Mouse (Mus musculus) limb, embryonic 11.5 days (tissue): ENCODE data around the gene Fam196a. TPM values are rescaled to one million over a fixed set of nuclear protein-coding genes. Genes with fewer than 3 reads are reported as not detected.

ENCODE experiments used
- ATAC-seq: fragments of 200-750 bp; cut with Nextera tagmentation; 2 replicates; pipeline ENCODE4 v1.8.0; 2017; ENCODE audit warnings: low read depth; ENCODE audit not compliant: insufficient number of reproducible peaks, low FRiP score, low TSS enrichment
- DNase-seq: peaks from one replicate; pipeline ENCODE4 v3.0.0-alpha.2; 2015; ENCODE audit warnings: low spot score
- H3K27ac ChIP-seq: fragments of 300-500 bp; sonication (generic); replicated peaks from 2 replicates; pipeline ENCODE4 v1.5.1; 2014; ENCODE audit warnings: low read depth, mild to moderate bottlenecking, low read length
- H3K27me3 ChIP-seq: fragments of 300-500 bp; sonication (generic); 2 replicates; pipeline ENCODE4 v1.6.1; 2014; ENCODE audit warnings: mild to moderate bottlenecking, low read length, mixed read lengths; ENCODE audit not compliant: control insufficient read depth, insufficient read depth
- H3K36me3 ChIP-seq: fragments of 300-500 bp; sonication (generic); 2 replicates; pipeline ENCODE4 v1.6.1; 2014; ENCODE audit warnings: mild to moderate bottlenecking, low read length, moderate library complexity, mixed read lengths; ENCODE audit not compliant: control insufficient read depth, insufficient read depth
- H3K4me1 ChIP-seq: fragments of 300-500 bp; sonication (generic); 2 replicates; pipeline ENCODE4 v1.6.1; 2014; ENCODE audit warnings: low read length, mixed read lengths; ENCODE audit not compliant: control insufficient read depth, insufficient read depth
- H3K4me2 ChIP-seq: fragments of 300-500 bp; sonication (generic); 2 replicates; pipeline ENCODE4 v1.6.1; 2014; ENCODE audit warnings: low read depth, mild to moderate bottlenecking, moderate library complexity; ENCODE audit not compliant: severe bottlenecking
- H3K4me3 ChIP-seq: fragments of 300-500 bp; sonication (generic); 2 replicates; pipeline ENCODE4 v1.5.1; 2014; ENCODE audit warnings: low read depth, low read length
- H3K9ac ChIP-seq: fragments of 300-500 bp; sonication (generic); 2 replicates; pipeline ENCODE4 v1.6.1; 2014; ENCODE audit warnings: mild to moderate bottlenecking, low read length
- H3K9me3 ChIP-seq: fragments of 300-500 bp; sonication (generic); 2 replicates; pipeline ENCODE4 v1.6.1; 2016; ENCODE audit warnings: low read length; ENCODE audit not compliant: control insufficient read depth
- WGBS: fragments of 180-500 bp; shearing (Covaris S2); extraction: QIAGEN DNeasy Blood & Tissue Kit; methylation state at CpG from one replicate; pipeline ENCODE4 v1.1.7; 2014; 5-methylcytosine and 5-hydroxymethylcytosine counted together
- polyA plus RNA-seq: library from polyadenylated mRNA; unstranded; fragments of >200 nt; fragmentation: Nextera tagmentation; extraction: Ambion mirVana; gene quantifications from 2 replicates; pipeline ENCODE4 v1.2.1, GENCODE M21; 2014

Gene Fam196a
- polyA plus RNA-seq, 1 experiment from 2014 or later, result 3.2 TPM

GRCm38 (mm10) chr7:134878985-134879384 lies 59.2 kb downstream of the Fam196a start:
- Histone ChIP-seq H3K4me2 (no peak overlapping the region), H3K27ac (no peak overlapping the region), H3K36me3 (0 out of 2 replicates have a peak, but pooled peaks cover 2% of the 10 kb centered on the region), H3K27me3 (no peaks in the 10 kb centered on the region), H3K9ac (no peak overlapping the region), H3K9me3 (no peaks in the 10 kb centered on the region), H3K4me1 (no peaks in the 10 kb centered on the region), H3K4me3 (no peak overlapping the region)
- ATAC-seq (no peak), DNase-seq (no peak)
- 82% methylated on average over 6 of the region's 6 CpGs for WGBS

- no peaks in the 10 kb centered on the region for H3K9me3 ChIP-seq
- no peak overlapping the region for H3K9ac ChIP-seq
- ATAC-seq, result no peak
- no peaks in the 10 kb centered on the region for H3K27me3 ChIP-seq
- no peaks in the 10 kb centered on the region for H3K4me1 ChIP-seq
- H3K4me3 ChIP-seq, result no peak overlapping the region
- no peak for DNase-seq
- H3K36me3 ChIP-seq, result 0 out of 2 replicates have a peak, but pooled peaks cover 2% of the 10 kb centered on the region
- WGBS, result 87% methylated on average over 7 of the region's 7 CpGs
- H3K4me2 ChIP-seq, result no peak overlapping the region
- H3K27ac ChIP-seq, result no peak overlapping the region
Observed at GRCm38 (mm10) chr7:134872981-134873380, 65.2 kb downstream of the Fam196a start.

GRCm38 (mm10) chr7:134872511-134872910 lies 65.7 kb downstream of the Fam196a start:
- H3K27me3 ChIP-seq, result no peaks in the 10 kb centered on the region
- no peak overlapping the region for H3K9ac ChIP-seq
- no peak for DNase-seq
- no peak overlapping the region for H3K27ac ChIP-seq
- H3K4me1 ChIP-seq, result no peaks in the 10 kb centered on the region
- H3K9me3 ChIP-seq, result no peaks in the 10 kb centered on the region
- H3K4me2 ChIP-seq, result no peak overlapping the region
- H3K36me3 ChIP-seq, result 0 out of 2 replicates have a peak, but pooled peaks cover 1% of the 10 kb centered on the region
- 88% methylated on average over 3 of the region's 3 CpGs for WGBS
- ATAC-seq, result no peak
- H3K4me3 ChIP-seq, result no peak overlapping the region

GRCm38 (mm10) chr7:134864175-134864574 lies 74.1 kb downstream of the Fam196a start:
- Histone ChIP-seq H3K27me3 (no peaks in the 10 kb centered on the region), H3K4me2 (no peak overlapping the region), H3K4me3 (no peak overlapping the region), H3K36me3 (no peaks in the 10 kb centered on the region), H3K9ac (no peak overlapping the region), H3K27ac (no peak overlapping the region), H3K9me3 (no peaks in the 10 kb centered on the region), H3K4me1 (no peaks in the 10 kb centered on the region)
- 82% methylated on average over 2 of the region's 2 CpGs for WGBS
- no peak for ATAC-seq
- DNase-seq, result peak; percentile 82

- WGBS, result 80% methylated on average over 6 of the region's 6 CpGs
- DNase-seq (no peak), ATAC-seq (no peak)
- Histone ChIP-seq H3K36me3 (no peaks in the 10 kb centered on the region), H3K27ac (no peak overlapping the region), H3K4me2 (no peak overlapping the region), H3K27me3 (no peaks in the 10 kb centered on the region), H3K4me1 (no peaks in the 10 kb centered on the region), H3K9ac (no peak overlapping the region), H3K4me3 (no peak overlapping the region), H3K9me3 (no peaks in the 10 kb centered on the region)
Observed at GRCm38 (mm10) chr7:134862000-134862399, 76.2 kb downstream of the Fam196a start.

GRCm38 (mm10) chr7:134842751-134843150 lies 95.5 kb downstream of the Fam196a start:
- H3K9me3 ChIP-seq, result no peaks in the 10 kb centered on the region
- ATAC-seq (no peak), DNase-seq (no peak)
- no peaks in the 10 kb centered on the region for H3K27me3 ChIP-seq
- no peak overlapping the region for H3K9ac ChIP-seq
- no peak overlapping the region for H3K4me3 ChIP-seq
- H3K4me2 ChIP-seq, result no peak overlapping the region
- no peaks in the 10 kb centered on the region for H3K4me1 ChIP-seq
- 95% methylated on average over 4 of the region's 4 CpGs for WGBS
- no peaks in the 10 kb centered on the region for H3K36me3 ChIP-seq
- H3K27ac ChIP-seq, result no peak overlapping the region

- WGBS, result 90% methylated on average over 2 of the region's 2 CpGs
- Histone ChIP-seq H3K9me3 (no peaks in the 10 kb centered on the region), H3K9ac (no peak overlapping the region), H3K4me1 (no peaks in the 10 kb centered on the region), H3K4me3 (no peak overlapping the region), H3K4me2 (no peak overlapping the region), H3K27ac (no peak overlapping the region), H3K36me3 (no peaks in the 10 kb centered on the region), H3K27me3 (no peaks in the 10 kb centered on the region)
- ATAC-seq, result no peak
- no peak for DNase-seq
Observed at GRCm38 (mm10) chr7:134840066-134840465, 98.2 kb downstream of the Fam196a start.
